Comparison of ENCODE assay signal across 12 mouse cellular contexts in genomic region chr5:5341611-5342010, GRCm38 (mm10).
DNase-seq lines count a peak whose midpoint lies in the region; ATAC-seq and TF ChIP-seq lines count a peak whose summit lies in the region.
"Had no signal": no experiment of that assay in that cellular context is flagged by ENCODE, and none has a peak within 500 bp of the region (broad histone marks: within the 10 kb centered on the region; RNA-seq: fewer than 3 reads in every experiment).

No protein-coding gene starts in this region.

- no peak overlapping the region for H3K4me3 ChIP-seq in lung, embryonic 16.5 days (ENCODE audit: low read length)
- no peak overlapping the region for H3K4me3 ChIP-seq in lung, adult 2 months (replicated peaks; ENCODE audit: extremely low read depth, low read depth, low read length)
- no peak overlapping the region for H3K4me3 ChIP-seq in embryonic facial prominence, embryonic 10.5 days
- no peak overlapping the region for H3K4me3 ChIP-seq in heart, postnatal 0 days (ENCODE audit: low read depth, low read length)
- no peak overlapping the region for H3K4me3 ChIP-seq in liver, postnatal 0 days (ENCODE audit: low read depth, low read length)
- H3K4me3 ChIP-seq: kidney, embryonic 15.5 days had no signal

- intact Hi-C loops in heart, postnatal 25 days (cut with DNase I) = loop anchor here (5.0 kb wide), 1 partner anchor 36 kb away; no protein-coding TSS in a partner anchor

- H3K27ac ChIP-seq in lung, embryonic 16.5 days (ENCODE audit: low read length) = peak overlapping the region; percentile 92
- H3K27ac ChIP-seq in embryonic facial prominence, embryonic 10.5 days (replicated peaks) = 0 out of 2 replicates have a peak overlapping the region, but pooled peaks have one; percentile 19
- peak overlapping the region; percentile 88 for H3K27ac ChIP-seq in heart, postnatal 0 days (ENCODE audit: low read depth)
- no peak overlapping the region for H3K27ac ChIP-seq in liver, postnatal 0 days (ENCODE audit: low read depth)
- H3K27ac ChIP-seq: liver, embryonic 14.5 days had no signal

- no peak overlapping the region for H3K4me2 ChIP-seq in lung, embryonic 16.5 days (ENCODE audit: low read depth, low read length)
- peak overlapping the region; percentile 38; the same call in 1 of the 2 replicates for H3K4me2 ChIP-seq in heart, postnatal 0 days (ENCODE audit: low read depth, low read length)
- no peak overlapping the region for H3K4me2 ChIP-seq in liver, postnatal 0 days (ENCODE audit: low read depth, low read length)
- H3K4me2 ChIP-seq: kidney, embryonic 15.5 days had no signal

- no peak for ATAC-seq in lung, embryonic 16.5 days (ENCODE audit: low read depth)
- peak; percentile 73 for ATAC-seq in heart, postnatal 0 days (ENCODE audit: insufficient read depth, low read depth)
- no peak for ATAC-seq in liver, postnatal 0 days

- H3K9ac ChIP-seq in lung, embryonic 16.5 days (ENCODE audit: low read length) = no peak overlapping the region
- H3K9ac ChIP-seq in heart, postnatal 0 days (replicated peaks; ENCODE audit: low read depth, low read length) = no peak overlapping the region
- no peak overlapping the region for H3K9ac ChIP-seq in liver, postnatal 0 days (replicated peaks)
- H3K9ac ChIP-seq: kidney, embryonic 15.5 days; liver, embryonic 14.5 days had no signal

- TF ChIP-seq CTCF in lung, adult 2 months (IDR thresholded peaks at IDR 0.05; ENCODE audit: insufficient read depth, low read length) = no peak
- no peak for TF ChIP-seq CTCF in heart, postnatal 0 days (IDR thresholded peaks at IDR 0.05; ENCODE audit: low read depth)
- no peak for TF ChIP-seq CTCF in liver, postnatal 0 days (IDR thresholded peaks at IDR 0.05; ENCODE audit: low read depth)

- no peaks in the 10 kb centered on the region for H3K27me3 ChIP-seq in lung, embryonic 16.5 days (ENCODE audit: control insufficient read depth, insufficient read depth, low read depth, low read length)
- H3K27me3 ChIP-seq in embryonic facial prominence, embryonic 10.5 days (replicated peaks; ENCODE audit: low read depth, poor library complexity, severe bottlenecking) = no peaks in the 10 kb centered on the region
- no peaks in the 10 kb centered on the region for H3K27me3 ChIP-seq in heart, postnatal 0 days (ENCODE audit: control insufficient read depth, insufficient read depth, low read length)
- H3K27me3 ChIP-seq in liver, postnatal 0 days (ENCODE audit: insufficient read depth, low read length) = no peaks in the 10 kb centered on the region
- H3K27me3 ChIP-seq: kidney, embryonic 15.5 days had no signal

- 43% methylated on average over 8 of the region's 8 CpGs for WGBS in lung, embryonic 16.5 days
- WGBS in lung, adult 2 months = 58% methylated on average over 8 of the region's 8 CpGs
- WGBS in embryonic facial prominence, embryonic 10.5 days = 91% methylated on average over 8 of the region's 8 CpGs
- 23% methylated on average over 8 of the region's 8 CpGs for WGBS in heart, postnatal 0 days
- WGBS in liver, postnatal 0 days (ENCODE audit: insufficient replicate concordance) = 72% methylated on average over 8 of the region's 8 CpGs

- H3K4me1 ChIP-seq in lung, embryonic 16.5 days (replicated peaks; ENCODE audit: control insufficient read depth, insufficient read depth, low read length) = peaks cover 32% of the 10 kb centered on the region
- H3K4me1 ChIP-seq in lung, adult 2 months (ENCODE audit: control insufficient read depth, insufficient read depth, low read length) = peaks cover 13% of the 10 kb centered on the region
- H3K4me1 ChIP-seq in embryonic facial prominence, embryonic 10.5 days = peaks cover 25% of the 10 kb centered on the region
- H3K4me1 ChIP-seq in heart, postnatal 0 days (ENCODE audit: control insufficient read depth, insufficient read depth) = peaks cover 34% of the 10 kb centered on the region
- H3K4me1 ChIP-seq in liver, postnatal 0 days (ENCODE audit: insufficient read depth) = no peaks in the 10 kb centered on the region

- TF ChIP-seq POLR2A in lung, adult 2 months (IDR thresholded peaks at IDR 0.05; ENCODE audit: borderline replicate concordance, extremely low read depth, low read depth, low read length) = no peak

- 0 out of 2 replicates have a peak, but pooled peaks cover 2% of the 10 kb centered on the region for H3K9me3 ChIP-seq in lung, embryonic 16.5 days (ENCODE audit: control insufficient read depth, low read length)
- H3K9me3 ChIP-seq in embryonic facial prominence, embryonic 10.5 days = 0 out of 2 replicates have a peak, but pooled peaks cover 4% of the 10 kb centered on the region
- H3K9me3 ChIP-seq in heart, postnatal 0 days (replicated peaks; ENCODE audit: control insufficient read depth, low read length) = 0 out of 2 replicates have a peak, but pooled peaks cover 4% of the 10 kb centered on the region
- H3K9me3 ChIP-seq in liver, postnatal 0 days (ENCODE audit: low read length) = no peaks in the 10 kb centered on the region
- H3K9me3 ChIP-seq: kidney, embryonic 15.5 days had no signal

- peak; percentile 85 for DNase-seq in heart, adult 11 months
- no peak for DNase-seq in heart, postnatal 25 days (ENCODE audit: low spot score)
- DNase-seq in lung, adult 2 months = no peak
- no peak for DNase-seq in embryonic facial prominence, embryonic 10.5 days (ENCODE audit: low spot score)
- peak; percentile 55 for DNase-seq in heart, postnatal 0 days (ENCODE audit: low spot score)
- DNase-seq in liver, postnatal 0 days = no peak
- DNase-seq in frontal cortex, postnatal 25 days (ENCODE audit: low spot score in 2 of 2) = no peak
- DNase-seq: adrenal gland, postnatal 25 days; B cell, adult 2 months had no signal

- no peaks in the 10 kb centered on the region for H3K36me3 ChIP-seq in lung, embryonic 16.5 days (ENCODE audit: control insufficient read depth, insufficient read depth, low read length)
- H3K36me3 ChIP-seq in embryonic facial prominence, embryonic 10.5 days (replicated peaks) = 0 out of 2 replicates have a peak, but pooled peaks cover 3% of the 10 kb centered on the region
- H3K36me3 ChIP-seq in heart, postnatal 0 days (replicated peaks; ENCODE audit: control insufficient read depth, insufficient read depth, low read length) = no peaks in the 10 kb centered on the region
- H3K36me3 ChIP-seq in liver, postnatal 0 days (replicated peaks; ENCODE audit: insufficient read depth, low read length) = no peaks in the 10 kb centered on the region
- H3K36me3 ChIP-seq: kidney, embryonic 15.5 days had no signal

- TF ChIP-seq EP300 in heart, postnatal 0 days (IDR thresholded peaks at IDR 0.05; ENCODE audit: low read depth) = peak; percentile 52; the same call in 1 of the 2 replicates
- TF ChIP-seq EP300 in liver, postnatal 0 days (IDR thresholded peaks at IDR 0.05; ENCODE audit: low read depth) = no peak

Comparison
In these comparisons a context has a peak if more than half of its experiments do, and no peak if none do; other contexts are left out.
1. DNase-seq: peak in heart, adult 11 months (single experiment) and heart, postnatal 0 days (single experiment); none in heart, postnatal 25 days (single experiment), lung, adult 2 months (single experiment), embryonic facial prominence, embryonic 10.5 days (single experiment), liver, postnatal 0 days (single experiment) and frontal cortex, postnatal 25 days (0 of 2).